Mouse (Mus musculus): Measurements from ENCODE around the gene Sox1. TPM values are rescaled to one million over a fixed set of nuclear protein-coding genes. Genes with fewer than 3 reads are reported as not detected.

The Sox1 gene
- polyA plus RNA-seq, 1 experiment from 2014 or later = not detected

DNA sequence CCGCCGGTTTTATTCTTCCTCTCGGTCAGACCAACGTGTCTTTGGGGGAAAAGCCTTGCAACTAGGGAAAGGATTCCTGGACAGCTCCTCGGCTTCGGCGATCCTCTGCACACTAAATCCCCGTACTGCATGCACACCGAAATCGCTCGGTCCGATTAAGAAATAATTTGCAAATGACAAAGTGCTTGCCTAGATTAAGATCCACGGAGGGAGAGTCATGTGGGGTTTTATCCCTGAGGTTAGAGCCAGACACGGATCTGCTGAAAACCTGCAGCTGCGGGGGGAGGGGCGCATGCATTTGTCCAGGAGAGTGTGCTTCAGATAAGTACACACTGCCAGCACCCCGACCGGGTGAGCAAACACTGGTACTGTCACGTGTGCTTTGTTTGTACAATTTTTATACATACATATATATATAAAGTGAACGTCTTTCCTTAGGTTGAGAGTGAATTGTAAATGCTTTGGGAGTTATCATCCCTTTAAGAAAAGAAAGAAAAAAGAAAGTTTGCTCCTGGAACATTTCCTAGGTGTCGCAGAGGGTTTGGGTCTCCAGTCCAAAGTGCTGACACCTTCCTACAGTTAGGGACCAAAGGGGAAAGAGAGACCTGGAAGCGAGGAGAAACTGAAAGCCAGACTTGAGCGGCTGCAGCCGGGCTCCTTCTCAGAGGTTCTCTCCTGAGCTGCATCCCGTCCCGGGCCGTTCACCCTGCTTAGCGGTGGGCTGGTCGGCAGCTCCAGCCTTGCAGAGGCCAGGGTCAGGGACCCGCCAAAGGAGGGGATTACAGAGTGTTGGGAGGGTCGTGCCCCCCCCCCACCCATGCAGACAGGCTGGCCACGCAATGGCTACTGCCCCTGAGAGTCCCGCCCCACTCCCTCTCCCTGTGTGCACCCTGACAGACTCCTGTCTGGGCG is 10.9 kb upstream of the Sox1 start:
- TF ChIP-seq EP300 (optimal IDR thresholded peaks at IDR 0.05) (no peak), CTCF (IDR thresholded peaks at IDR 0.05; ENCODE audit: low read depth) (no peak)
- ATAC-seq (ENCODE audit: low FRiP score, low TSS enrichment) (no peak), DNase-seq (ENCODE audit: low spot score) (peak; percentile 67)
- peak overlapping the region; percentile 53 for H3K4me2 ChIP-seq (replicated peaks; ENCODE audit: low read depth)
- H3K4me1 ChIP-seq (replicated peaks; ENCODE audit: control insufficient read depth, insufficient read depth) = 0 out of 2 replicates have a peak, but pooled peaks cover 2% of the 10 kb centered on the region
- H3K9ac ChIP-seq (ENCODE audit: low read length) = no peak overlapping the region
- no peak overlapping the region for H3K27ac ChIP-seq (replicated peaks)
- peak overlapping the region; percentile 19 for H3K4me3 ChIP-seq (ENCODE audit: low read depth, low read length)
- no peaks in the 10 kb centered on the region for H3K36me3 ChIP-seq (ENCODE audit: control insufficient read depth, insufficient read depth, low read length)
- 2% methylated on average over 33 of the region's 34 CpGs for WGBS
- H3K9me3 ChIP-seq (ENCODE audit: control insufficient read depth, low read length) = no peaks in the 10 kb centered on the region
- H3K27me3 ChIP-seq (ENCODE audit: control insufficient read depth, insufficient read depth, low read length) = peaks cover 32% of the 10 kb centered on the region; the same call in 1 of the 2 replicates

DNA sequence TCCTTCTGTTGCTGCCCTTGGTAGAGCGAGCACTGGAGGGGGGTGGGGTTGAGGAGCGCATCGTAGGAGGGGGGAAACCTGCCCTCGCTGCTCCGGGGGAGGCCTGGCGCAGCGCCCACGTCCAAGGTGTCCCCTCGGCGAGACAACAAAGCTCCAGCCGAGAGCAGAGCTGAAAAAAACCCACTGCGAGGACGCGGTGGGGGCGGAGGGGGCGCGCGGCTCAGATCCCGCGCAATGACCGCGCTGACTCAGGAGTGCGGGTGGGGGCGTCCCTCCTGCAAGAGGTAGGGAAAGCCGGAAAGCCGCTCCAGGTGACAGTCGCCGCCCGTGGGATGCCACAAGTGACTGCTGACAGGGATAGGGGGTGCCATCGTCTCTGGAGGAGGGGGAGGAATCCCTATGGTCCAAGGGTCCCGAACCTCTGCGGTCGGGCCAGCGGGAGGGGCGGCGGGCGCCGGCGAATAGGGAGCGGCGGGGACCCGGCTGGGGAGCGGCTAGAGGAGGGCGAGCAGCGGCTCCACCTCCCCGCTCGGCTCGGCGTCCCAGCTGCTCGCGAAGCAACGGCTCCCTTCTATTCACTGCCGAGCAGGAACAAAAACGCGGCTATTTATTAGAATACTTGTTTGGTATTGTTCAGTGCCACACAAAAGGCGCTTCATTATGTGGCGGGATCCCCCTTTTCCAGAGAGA is 10.0 kb upstream of the Sox1 start:
- peak overlapping the region; percentile 19 for H3K4me3 ChIP-seq (ENCODE audit: low read depth, low read length)
- no peak for DNase-seq (ENCODE audit: low spot score)
- WGBS = under 1% methylated on average over 53 of the region's 57 CpGs

DNA sequence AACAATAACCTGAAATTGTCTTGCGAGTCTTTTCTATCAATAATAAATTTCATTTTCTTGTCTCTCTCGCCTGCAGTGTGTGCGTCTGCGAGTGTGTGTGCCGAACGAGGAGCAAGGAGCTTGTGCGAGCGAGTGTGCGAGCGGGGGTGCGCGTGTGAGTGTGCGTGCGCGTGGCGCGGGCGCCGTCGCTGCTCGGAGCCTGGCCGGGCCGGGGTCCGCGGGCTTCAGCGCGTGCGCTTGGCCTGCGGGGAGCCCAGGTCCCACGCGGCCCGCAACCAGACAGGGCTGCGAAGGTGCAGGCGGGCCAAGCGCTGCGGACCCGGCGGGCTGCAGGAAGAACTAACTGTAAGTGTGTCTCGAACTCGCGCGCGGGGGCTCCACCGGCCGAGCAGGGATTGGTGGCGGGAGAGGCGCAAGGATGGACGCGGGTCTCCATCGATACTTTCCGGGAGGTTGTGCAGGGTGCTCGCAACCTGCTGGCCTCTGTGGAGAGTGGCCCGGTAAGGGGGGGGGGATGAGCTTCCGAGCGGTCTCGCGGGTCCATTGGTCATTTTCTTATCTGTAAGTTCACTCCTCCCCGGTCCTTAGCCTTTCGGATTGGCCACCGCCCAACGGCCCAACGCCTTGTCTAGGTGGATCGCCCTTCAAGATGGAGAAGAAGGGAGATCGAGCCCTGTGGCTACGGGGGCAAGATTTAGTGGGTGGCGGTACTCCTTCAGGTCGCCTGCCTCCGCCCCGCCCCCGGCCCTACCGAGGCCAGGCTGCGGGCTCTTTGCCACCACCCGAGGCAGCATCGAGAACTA is 9.2 kb upstream of the Sox1 start:
- no peaks in the 10 kb centered on the region for H3K9me3 ChIP-seq (ENCODE audit: control insufficient read depth, low read length)
- peak overlapping the region; percentile 19; the same call in 1 of the 2 replicates for H3K4me3 ChIP-seq (ENCODE audit: low read depth, low read length)
- H3K27me3 ChIP-seq (ENCODE audit: control insufficient read depth, insufficient read depth, low read length) = peaks cover 37% of the 10 kb centered on the region; the same call in 1 of the 2 replicates
- TF ChIP-seq CTCF (IDR thresholded peaks at IDR 0.05; ENCODE audit: low read depth) (no peak), EP300 (optimal IDR thresholded peaks at IDR 0.05) (no peak)
- H3K36me3 ChIP-seq (ENCODE audit: control insufficient read depth, insufficient read depth, low read length) = no peaks in the 10 kb centered on the region
- ATAC-seq (ENCODE audit: low FRiP score, low TSS enrichment) = no peak
- H3K27ac ChIP-seq (replicated peaks) = no peak overlapping the region
- peak overlapping the region; percentile 53 for H3K4me2 ChIP-seq (replicated peaks; ENCODE audit: low read depth)
- WGBS = 1% methylated on average over 72 of the region's 74 CpGs
- no peak for DNase-seq (ENCODE audit: low spot score)
- H3K9ac ChIP-seq (ENCODE audit: low read length) = no peak overlapping the region
- 0 out of 2 replicates have a peak, but pooled peaks cover 2% of the 10 kb centered on the region for H3K4me1 ChIP-seq (replicated peaks; ENCODE audit: control insufficient read depth, insufficient read depth)

More for the DNA sequence above, 10.0 kb upstream of the Sox1 start:
- Histone ChIP-seq H3K9me3 (ENCODE audit: control insufficient read depth, low read length) (no peaks in the 10 kb centered on the region), H3K4me1 (replicated peaks; ENCODE audit: control insufficient read depth, insufficient read depth) (0 out of 2 replicates have a peak, but pooled peaks cover 2% of the 10 kb centered on the region), H3K27me3 (ENCODE audit: control insufficient read depth, insufficient read depth, low read length) (peaks cover 34% of the 10 kb centered on the region; the same call in 1 of the 2 replicates), H3K27ac (replicated peaks) (no peak overlapping the region), H3K9ac (ENCODE audit: low read length) (no peak overlapping the region), H3K36me3 (ENCODE audit: control insufficient read depth, insufficient read depth, low read length) (no peaks in the 10 kb centered on the region), H3K4me2 (replicated peaks; ENCODE audit: low read depth) (peak overlapping the region; percentile 53)
- no peak for ATAC-seq (ENCODE audit: low FRiP score, low TSS enrichment)
- TF ChIP-seq EP300 (optimal IDR thresholded peaks at IDR 0.05) (no peak), CTCF (IDR thresholded peaks at IDR 0.05; ENCODE audit: low read depth) (no peak)

DNA sequence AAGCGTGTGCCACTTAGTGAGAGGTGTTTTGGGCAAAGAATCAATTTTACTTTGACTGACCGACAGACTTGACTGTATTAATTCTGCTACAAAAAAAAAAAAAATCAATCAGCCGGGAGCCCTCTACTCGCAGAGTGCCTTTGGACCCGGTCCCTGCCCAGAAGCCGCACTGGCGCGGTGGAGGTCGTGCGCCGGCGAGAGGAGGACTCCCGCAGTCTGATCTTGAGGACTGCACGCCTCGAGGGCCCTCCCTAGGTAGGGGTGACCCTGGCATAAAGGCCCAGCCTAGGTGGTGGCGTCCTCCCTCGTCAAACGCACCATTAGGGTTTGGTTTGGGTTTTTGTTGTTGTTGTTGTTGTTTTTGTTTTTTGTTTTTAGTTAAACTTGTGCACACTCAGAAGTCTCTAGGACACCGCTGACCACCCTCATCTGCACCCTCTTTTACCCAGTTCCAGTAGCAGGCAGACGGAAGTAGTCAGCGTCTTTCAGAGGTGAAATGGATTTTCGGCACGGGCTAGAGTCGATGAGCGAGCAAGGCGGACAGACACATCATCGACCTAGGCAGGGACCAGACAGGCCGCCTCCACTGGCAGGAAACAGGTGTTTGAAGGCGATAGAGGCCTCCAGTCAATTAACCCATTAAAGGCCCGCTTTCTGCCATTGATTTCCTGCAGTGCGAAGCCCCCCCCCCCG is 8.4 kb upstream of the Sox1 start:
- Histone ChIP-seq H3K9me3 (ENCODE audit: control insufficient read depth, low read length) (no peaks in the 10 kb centered on the region), H3K4me3 (ENCODE audit: low read depth, low read length) (no peak overlapping the region), H3K27me3 (ENCODE audit: control insufficient read depth, insufficient read depth, low read length) (peaks cover 35% of the 10 kb centered on the region; the same call in 1 of the 2 replicates), H3K27ac (replicated peaks) (no peak overlapping the region), H3K36me3 (ENCODE audit: control insufficient read depth, insufficient read depth, low read length) (no peaks in the 10 kb centered on the region), H3K9ac (ENCODE audit: low read length) (no peak overlapping the region), H3K4me2 (replicated peaks; ENCODE audit: low read depth) (no peak overlapping the region), H3K4me1 (replicated peaks; ENCODE audit: control insufficient read depth, insufficient read depth) (0 out of 2 replicates have a peak, but pooled peaks cover 2% of the 10 kb centered on the region)
- ATAC-seq (ENCODE audit: low FRiP score, low TSS enrichment) = no peak
- DNase-seq (ENCODE audit: low spot score) = no peak
- TF ChIP-seq CTCF (IDR thresholded peaks at IDR 0.05; ENCODE audit: low read depth) (no peak), EP300 (optimal IDR thresholded peaks at IDR 0.05) (no peak)
- WGBS = 5% methylated on average over 31 of the region's 32 CpGs

All from stomach, postnatal 0 days (tissue).